Mouse (Mus musculus): Measurements from ENCODE around the gene Smco3.
"Not testable (repeated sequence)": the region's sequence is repeated elsewhere in the genome, so short reads cannot be mapped to it uniquely, and the experiment has no call there.

Gene Smco3

GRCm38 (mm10) chr6:136804705-136805408 is 30.4 kb downstream of the Smco3 start:
- DNase-seq (ENCODE audit: low spot score): no peak

- peak; percentile 95 for DNase-seq (ENCODE audit: low spot score)
Measured at GRCm38 (mm10) chr6:136803739-136804633, 31.3 kb downstream of the Smco3 start, which contains the start of gene Hist4h4. Hist4h4 (minus strand) TSS chr6:136804415.

- no peak for DNase-seq (ENCODE audit: low spot score)
Measured at GRCm38 (mm10) chr6:136803093-136803738, 32.0 kb downstream of the Smco3 start.

- DNase-seq (ENCODE audit: low spot score): no peak
Measured at GRCm38 (mm10) chr6:136801274-136801673, 34.0 kb downstream of the Smco3 start.

GRCm38 (mm10) chr6:136800710-136801109 is 34.5 kb downstream of the Smco3 start:
- no peak for DNase-seq (ENCODE audit: low spot score)

GRCm38 (mm10) chr6:136797874-136798693 is 37.2 kb downstream of the Smco3 start:
- DNase-seq (ENCODE audit: low spot score): not testable (repeated sequence)

GRCm38 (mm10) chr6:136795850-136796249 is 39.4 kb downstream of the Smco3 start:
- no peak for DNase-seq (ENCODE audit: low spot score)

- no peak for DNase-seq (ENCODE audit: low spot score)
Measured at GRCm38 (mm10) chr6:136795110-136795509, 40.1 kb downstream of the Smco3 start.

- DNase-seq (ENCODE audit: low spot score): no peak
Measured at GRCm38 (mm10) chr6:136793831-136794525, 41.3 kb downstream of the Smco3 start.

- DNase-seq (ENCODE audit: low spot score): no peak
Measured at GRCm38 (mm10) chr6:136792884-136793758, 42.1 kb downstream of the Smco3 start.

GRCm38 (mm10) chr6:136789391-136789971 is 45.8 kb downstream of the Smco3 start:
- DNase-seq (ENCODE audit: low spot score): no peak

- DNase-seq (ENCODE audit: low spot score): no peak
Measured at GRCm38 (mm10) chr6:136782761-136783160, 52.5 kb downstream of the Smco3 start.

- no peak for DNase-seq (ENCODE audit: low spot score)
Measured at GRCm38 (mm10) chr6:136782146-136782545, 53.1 kb downstream of the Smco3 start.

GRCm38 (mm10) chr6:136781377-136781986 is 53.8 kb downstream of the Smco3 start, which contains the start of gene Gucy2c:
Gucy2c (minus strand) TSS chr6:136781765.
- DNase-seq (ENCODE audit: low spot score): no peak
